Mouse (Mus musculus) liver, embryonic 16.5 days (tissue): ENCODE data around the gene Serpine2. TPM values are rescaled to one million over a fixed set of nuclear protein-coding genes. Genes with fewer than 3 reads are reported as not detected.

Experiments used
- polyA plus RNA-seq: library from polyadenylated mRNA; unstranded; fragments of >200 nt; fragmentation: Nextera tagmentation; extraction: Ambion mirVana; gene quantifications from 2 replicates; pipeline ENCODE4 v1.2.1, GENCODE M21; 2015

The Serpine2 gene
- polyA plus RNA-seq, 1 experiment from 2014 or later = 6.8 TPM

Other genes with a start within 250 kb of the Serpine2 start
- gene Ap1s3, start 189.2 kb downstream of the Serpine2 start, polyA plus RNA-seq = 0.08 and 0.17 TPM in 2 replicates
- 20.3 and 22.3 TPM in 2 replicates for gene Mrpl44, start 85.2 kb downstream of the Serpine2 start, polyA plus RNA-seq
- 13.2 and 13.6 TPM in 2 replicates for gene Wdfy1, start 85.0 kb downstream of the Serpine2 start, polyA plus RNA-seq